Mouse (Mus musculus): ENCODE data around the gene Dnah2.

Dnah2 gene

GRCm38 (mm10) chr11:69469301-69469700 is 79.6 kb downstream of the Dnah2 start:
- DNase-seq (ENCODE audit: low read depth), result no peak

GRCm38 (mm10) chr11:69463996-69464395 is 84.9 kb downstream of the Dnah2 start:
- DNase-seq (ENCODE audit: low read depth), result no peak

- DNase-seq (ENCODE audit: low read depth), result no peak
Observed at GRCm38 (mm10) chr11:69461568-69461967, 87.3 kb downstream of the Dnah2 start.

GRCm38 (mm10) chr11:69459883-69460282 is 89.0 kb downstream of the Dnah2 start:
- DNase-seq (ENCODE audit: low read depth), result no peak

GRCm38 (mm10) chr11:69457006-69457579 is 91.8 kb downstream of the Dnah2 start:
- no peak for DNase-seq (ENCODE audit: low read depth)

- DNase-seq (ENCODE audit: low read depth), result no peak
Observed at GRCm38 (mm10) chr11:69452114-69452867, 96.6 kb downstream of the Dnah2 start.

GRCm38 (mm10) chr11:69447299-69447698 is 101.6 kb downstream of the Dnah2 start:
- no peak for DNase-seq (ENCODE audit: low read depth)

GRCm38 (mm10) chr11:69443328-69443727 is 105.6 kb downstream of the Dnah2 start:
- DNase-seq (ENCODE audit: low read depth), result no peak

- DNase-seq (ENCODE audit: low read depth), result no peak
Observed at GRCm38 (mm10) chr11:69437291-69437690, 111.6 kb downstream of the Dnah2 start.

- no peak for DNase-seq (ENCODE audit: low read depth)
Observed at GRCm38 (mm10) chr11:69433189-69433588, 115.7 kb downstream of the Dnah2 start.

- DNase-seq (ENCODE audit: low read depth), result no peak
Observed at GRCm38 (mm10) chr11:69432640-69432982, 116.3 kb downstream of the Dnah2 start.

- peak; percentile 86 for DNase-seq (ENCODE audit: low read depth)
Observed at GRCm38 (mm10) chr11:69431829-69432639, 116.9 kb downstream of the Dnah2 start.

GRCm38 (mm10) chr11:69430631-69431030 is 118.3 kb downstream of the Dnah2 start:
- DNase-seq (ENCODE audit: low read depth), result no peak

- DNase-seq (ENCODE audit: low read depth), result no peak
Observed at GRCm38 (mm10) chr11:69429313-69429712, 119.6 kb downstream of the Dnah2 start.

GRCm38 (mm10) chr11:69428751-69429150 is 120.2 kb downstream of the Dnah2 start:
- DNase-seq (ENCODE audit: low read depth), result peak; percentile 62

- no peak for DNase-seq (ENCODE audit: low read depth)
Observed at GRCm38 (mm10) chr11:69426246-69426645, 122.7 kb downstream of the Dnah2 start.

- no peak for DNase-seq (ENCODE audit: low read depth)
Observed at GRCm38 (mm10) chr11:69423885-69424284, 125.0 kb downstream of the Dnah2 start.

- no peak for DNase-seq (ENCODE audit: low read depth)
Observed at GRCm38 (mm10) chr11:69422842-69423241, 126.1 kb downstream of the Dnah2 start.

GRCm38 (mm10) chr11:69421131-69421977 is 127.6 kb downstream of the Dnah2 start:
- no peak for DNase-seq (ENCODE audit: low read depth)

- no peak for DNase-seq (ENCODE audit: low read depth)
Observed at GRCm38 (mm10) chr11:69420554-69421000, 128.3 kb downstream of the Dnah2 start.

- DNase-seq (ENCODE audit: low read depth), result peak; percentile 71
Observed at GRCm38 (mm10) chr11:69419813-69420553, 128.9 kb downstream of the Dnah2 start.

Measured in induced T-regulatory cell, adult 2 months (primary cell).